Mouse (Mus musculus): ENCODE results near the gene Pole3. TPM values are rescaled to one million over a fixed set of nuclear protein-coding genes. Genes with fewer than 3 reads are reported as not detected.

Gene Pole3
- polyA plus RNA-seq, 1 experiment from 2014 or later, result 116 TPM

DNA sequence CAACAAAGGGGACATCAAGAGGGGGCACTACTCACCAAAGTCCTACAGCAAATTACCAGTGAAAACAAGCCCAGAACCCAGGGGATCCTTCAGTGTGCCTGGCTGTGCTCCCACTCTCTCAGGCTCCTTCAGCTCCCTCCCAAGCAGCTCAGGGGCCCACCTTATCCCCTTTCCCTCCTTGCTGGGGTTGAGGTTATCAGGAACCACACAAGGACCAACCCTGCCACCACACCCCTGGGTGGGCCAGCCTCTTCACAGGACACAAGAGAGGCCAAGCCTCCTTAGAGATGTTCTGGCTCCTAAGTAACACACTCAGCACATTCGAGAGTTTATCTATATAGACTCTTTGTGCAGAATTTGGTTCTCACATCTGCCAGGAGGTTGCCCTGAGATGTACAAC lies 8.3 kb downstream of the Pole3 start:
- Histone ChIP-seq H3K36me3 (peaks cover 27% of the 10 kb centered on the region), H3K9me3 (replicated peaks) (no peaks in the 10 kb centered on the region), H3K4me1 (peaks cover 41% of the 10 kb centered on the region), H3K27me3 (ENCODE audit: low read depth, poor library complexity, severe bottlenecking) (no peaks in the 10 kb centered on the region), H3K4me3 (peak overlapping the region; percentile 10; the same call in 1 of the 2 replicates), H3K27ac (0 out of 2 replicates have a peak overlapping the region, but pooled peaks have one; percentile 34)
- no peak for DNase-seq (ENCODE audit: low spot score)
- WGBS, result 90% methylated on average over 1 of the region's 1 CpGs

DNA sequence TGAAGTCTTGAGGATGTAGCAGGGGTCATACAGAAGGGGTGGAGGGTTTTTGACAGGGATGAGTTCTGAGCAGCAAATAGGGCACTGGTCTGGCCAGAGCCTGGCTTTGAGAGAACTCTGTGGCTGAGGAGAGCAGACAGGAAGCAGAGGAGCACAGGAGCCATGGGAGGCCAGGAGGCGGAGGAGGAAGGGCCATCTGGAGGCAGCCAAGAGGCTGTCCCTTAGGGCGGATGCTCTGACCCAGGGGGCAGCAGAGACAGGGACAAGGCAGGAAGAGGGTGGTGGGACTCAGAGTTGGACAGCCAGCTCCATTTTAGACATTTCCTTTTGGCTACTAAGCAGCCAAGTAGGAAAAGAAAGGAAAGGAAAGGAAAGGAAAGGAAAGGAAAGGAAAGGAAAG lies 8.8 kb downstream of the Pole3 start:
- H3K4me1 ChIP-seq, result peaks cover 41% of the 10 kb centered on the region
- 25% methylated on average over 2 of the region's 2 CpGs for WGBS

DNA sequence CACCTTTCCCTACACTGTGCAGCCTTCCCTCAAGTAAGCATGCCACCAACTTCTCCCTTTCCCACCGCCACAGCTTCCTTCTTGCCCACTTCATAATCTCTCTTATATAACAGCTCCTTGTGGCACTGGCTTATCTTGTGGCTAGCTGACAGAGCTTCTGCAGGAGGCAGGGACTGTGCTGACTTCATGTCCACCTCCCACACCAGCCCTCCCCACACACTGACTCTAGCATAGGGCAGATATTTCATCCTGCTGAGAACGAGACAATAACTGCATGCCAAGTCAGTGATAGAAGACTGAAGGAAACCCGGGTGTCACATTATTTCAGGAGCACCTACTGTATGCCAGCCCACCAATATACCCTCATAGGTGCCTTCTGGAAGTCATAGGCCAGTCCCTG lies 9.4 kb downstream of the Pole3 start:
- peak overlapping the region; percentile 9; the same call in 1 of the 2 replicates for H3K4me3 ChIP-seq

More for the DNA sequence above, 8.8 kb downstream of the Pole3 start:
- H3K4me3 ChIP-seq, result peak overlapping the region; percentile 13; the same call in 1 of the 2 replicates
- H3K27ac ChIP-seq, result peak overlapping the region; percentile 59
- H3K36me3 ChIP-seq, result peaks cover 32% of the 10 kb centered on the region
- no peak for DNase-seq (ENCODE audit: low spot score)
- H3K27me3 ChIP-seq (ENCODE audit: low read depth, poor library complexity, severe bottlenecking), result no peaks in the 10 kb centered on the region
- H3K9me3 ChIP-seq (replicated peaks), result no peaks in the 10 kb centered on the region

DNA sequence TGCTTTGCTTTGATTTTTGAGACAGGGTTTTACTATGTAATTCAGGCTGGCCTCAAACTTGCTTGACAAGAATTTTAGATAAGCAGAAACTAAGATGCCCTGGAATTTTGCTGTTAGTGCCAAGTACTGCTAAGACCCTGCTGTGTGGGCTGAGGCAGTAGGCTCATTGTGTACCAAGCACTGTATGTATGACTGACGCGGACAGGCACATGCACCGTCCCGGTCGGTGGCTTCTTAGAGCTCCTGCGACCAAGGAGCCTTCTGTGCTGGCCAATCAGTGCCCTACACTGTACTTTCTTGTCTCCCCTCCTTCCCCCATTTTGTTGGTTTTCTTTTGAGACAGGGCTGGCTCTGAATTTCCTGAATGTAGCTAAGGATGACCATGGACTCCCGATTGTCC lies 9.9 kb downstream of the Pole3 start:
- Histone ChIP-seq H3K4me1 (peaks cover 37% of the 10 kb centered on the region), H3K36me3 (peaks cover 42% of the 10 kb centered on the region), H3K4me3 (no peak overlapping the region), H3K9me3 (replicated peaks) (no peaks in the 10 kb centered on the region), H3K27me3 (ENCODE audit: low read depth, poor library complexity, severe bottlenecking) (no peaks in the 10 kb centered on the region), H3K27ac (no peak overlapping the region)
- 93% methylated on average over 7 of the region's 7 CpGs for WGBS
- DNase-seq (ENCODE audit: low spot score), result no peak

More for the DNA sequence above, 9.4 kb downstream of the Pole3 start:
- peaks cover 40% of the 10 kb centered on the region for H3K4me1 ChIP-seq
- no peak for DNase-seq (ENCODE audit: low spot score)
- H3K36me3 ChIP-seq, result peaks cover 37% of the 10 kb centered on the region
- H3K27ac ChIP-seq, result peak overlapping the region; percentile 59
- H3K27me3 ChIP-seq (ENCODE audit: low read depth, poor library complexity, severe bottlenecking), result no peaks in the 10 kb centered on the region
- 84% methylated on average over 3 of the region's 3 CpGs for WGBS
- H3K9me3 ChIP-seq (replicated peaks), result no peaks in the 10 kb centered on the region

DNA sequence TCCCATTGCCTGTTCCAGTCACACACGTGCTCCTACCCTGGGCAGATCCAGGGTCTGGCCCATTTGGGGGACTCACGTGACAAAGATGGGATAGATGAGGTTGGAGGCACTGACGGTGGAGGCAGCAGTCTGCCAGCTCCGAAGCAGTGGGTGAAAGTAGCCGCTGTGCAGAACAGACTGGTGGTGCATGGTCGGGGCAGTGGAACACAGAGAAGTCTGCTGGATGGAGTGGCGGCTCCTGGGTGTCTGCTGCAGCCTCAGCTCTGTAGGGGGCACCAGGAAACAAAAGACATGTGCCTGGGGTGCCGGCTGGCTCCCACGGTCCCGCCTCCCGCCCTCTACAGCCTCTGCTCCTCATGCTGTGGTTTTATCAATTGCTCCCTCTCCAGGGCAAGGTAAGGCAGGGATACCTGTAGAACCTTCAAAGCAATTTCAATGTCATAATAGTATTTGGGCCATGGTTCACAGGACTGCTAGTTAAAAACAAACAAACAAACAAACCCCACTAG lies 10.8 kb downstream of the Pole3 start:
- H3K36me3 ChIP-seq, result peaks cover 52% of the 10 kb centered on the region

DNA sequence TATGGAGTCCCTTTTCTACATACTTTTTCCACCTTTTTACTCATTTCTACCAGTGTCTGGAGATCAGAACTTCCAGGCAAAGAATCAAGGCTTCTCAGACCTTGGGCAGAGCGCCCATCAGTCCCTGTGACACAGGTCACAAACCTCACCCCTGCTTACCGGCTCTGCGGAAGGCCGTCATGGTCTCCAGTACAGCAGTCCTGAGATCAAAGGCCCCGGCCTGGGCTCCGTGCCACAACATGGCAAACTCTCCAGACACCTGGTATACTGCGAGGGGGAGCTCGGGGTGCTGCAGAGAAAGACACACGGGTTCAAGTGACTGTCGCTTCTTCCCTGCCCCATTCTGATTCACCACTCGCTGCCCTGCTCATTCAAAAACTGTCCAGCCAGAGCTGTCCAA lies 14.9 kb downstream of the Pole3 start:
- no peaks in the 10 kb centered on the region for H3K27me3 ChIP-seq (ENCODE audit: low read depth, poor library complexity, severe bottlenecking)
- no peaks in the 10 kb centered on the region for H3K9me3 ChIP-seq (replicated peaks)
- no peaks in the 10 kb centered on the region for H3K4me1 ChIP-seq
- H3K27ac ChIP-seq, result no peak overlapping the region
- WGBS, result 93% methylated on average over 11 of the region's 11 CpGs
- H3K36me3 ChIP-seq, result peaks cover 71% of the 10 kb centered on the region
- H3K4me3 ChIP-seq, result no peak overlapping the region
- DNase-seq (ENCODE audit: low spot score), result no peak

More for the DNA sequence above, 10.8 kb downstream of the Pole3 start:
- Histone ChIP-seq H3K9me3 (replicated peaks) (no peaks in the 10 kb centered on the region), H3K4me1 (peaks cover 35% of the 10 kb centered on the region), H3K27ac (no peak overlapping the region), H3K27me3 (ENCODE audit: low read depth, poor library complexity, severe bottlenecking) (no peaks in the 10 kb centered on the region), H3K4me3 (no peak overlapping the region)
- DNase-seq (ENCODE audit: low spot score), result no peak
- 47% methylated on average over 11 of the region's 11 CpGs for WGBS

DNA sequence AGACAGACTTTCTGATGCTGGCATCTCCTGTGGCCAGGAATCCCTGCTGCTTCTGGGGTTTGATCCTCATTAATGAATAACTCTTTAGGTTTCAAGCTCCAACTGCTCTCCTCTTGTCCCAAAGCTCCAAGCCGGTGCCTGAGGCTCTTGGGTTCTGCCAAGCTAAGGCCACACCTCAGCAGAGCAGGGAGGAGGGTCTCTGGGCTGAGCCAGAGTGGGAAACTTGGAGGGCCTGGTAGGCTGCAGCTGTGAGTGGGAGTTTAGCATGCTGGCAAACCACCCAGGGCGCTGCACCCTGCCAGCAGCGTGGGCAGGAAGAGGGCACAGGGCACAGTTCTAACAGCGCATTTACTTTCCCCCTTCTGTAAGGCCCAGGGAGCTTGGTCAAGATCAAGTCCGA lies 16.0 kb downstream of the Pole3 start:
- Histone ChIP-seq H3K4me3 (no peak overlapping the region), H3K4me1 (no peaks in the 10 kb centered on the region), H3K27ac (no peak overlapping the region), H3K9me3 (replicated peaks) (no peaks in the 10 kb centered on the region), H3K36me3 (peaks cover 67% of the 10 kb centered on the region), H3K27me3 (ENCODE audit: low read depth, poor library complexity, severe bottlenecking) (no peaks in the 10 kb centered on the region)
- WGBS, result 93% methylated on average over 5 of the region's 5 CpGs
- no peak for DNase-seq (ENCODE audit: low spot score)

DNA sequence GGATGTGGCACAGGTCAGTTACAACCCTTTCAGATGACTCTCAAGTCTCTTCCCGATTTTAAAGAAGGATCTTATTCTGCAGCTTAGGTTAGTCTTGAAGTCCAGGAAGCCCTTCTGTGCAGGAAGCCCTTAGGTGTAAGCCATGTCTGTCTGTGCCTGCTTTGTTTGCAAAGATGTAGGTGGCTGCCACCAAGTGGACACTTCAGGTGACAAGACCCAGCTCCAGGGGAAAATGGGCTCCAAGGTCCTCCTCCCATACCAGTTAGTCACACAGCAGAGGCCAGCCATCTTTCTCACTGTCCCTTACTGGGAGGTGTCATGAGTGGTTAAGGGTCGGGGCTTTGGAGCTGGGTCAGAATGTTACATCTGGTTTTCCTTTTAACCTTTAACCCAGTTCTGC lies 18.1 kb downstream of the Pole3 start:
- Histone ChIP-seq H3K27ac (no peak overlapping the region), H3K27me3 (ENCODE audit: low read depth, poor library complexity, severe bottlenecking) (no peaks in the 10 kb centered on the region), H3K4me1 (peaks cover 5% of the 10 kb centered on the region; the same call in 1 of the 2 replicates), H3K36me3 (peaks cover 46% of the 10 kb centered on the region), H3K9me3 (replicated peaks) (no peaks in the 10 kb centered on the region), H3K4me3 (no peak overlapping the region)
- DNase-seq (ENCODE audit: low spot score), result no peak
- 57% methylated on average over 2 of the region's 2 CpGs for WGBS

DNA sequence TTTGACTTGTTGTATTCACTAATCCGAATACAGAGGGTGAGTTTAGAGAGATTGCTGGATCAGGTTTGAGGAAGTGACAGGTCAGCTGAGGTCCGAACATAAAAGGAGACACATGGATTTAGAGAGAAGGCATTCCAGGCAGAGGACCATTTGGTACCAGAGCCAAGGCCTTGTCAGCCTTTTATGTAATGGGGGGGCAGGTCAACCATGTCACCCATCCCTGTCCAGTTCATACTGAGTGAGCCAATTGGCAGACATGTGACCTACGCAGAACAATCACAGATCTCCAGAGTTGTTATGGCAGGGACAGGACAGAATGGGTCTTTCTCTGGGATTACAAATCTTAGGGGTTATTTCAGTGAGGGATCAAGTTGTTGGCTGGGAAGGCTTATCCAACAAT lies 18.9 kb downstream of the Pole3 start:
- peaks cover 10% of the 10 kb centered on the region for H3K4me1 ChIP-seq
- peaks cover 38% of the 10 kb centered on the region for H3K36me3 ChIP-seq
- H3K4me3 ChIP-seq, result no peak overlapping the region
- no peak overlapping the region for H3K27ac ChIP-seq
- H3K9me3 ChIP-seq (replicated peaks), result no peaks in the 10 kb centered on the region
- DNase-seq (ENCODE audit: low spot score), result no peak
- WGBS, result 81% methylated on average over 3 of the region's 3 CpGs
- H3K27me3 ChIP-seq (ENCODE audit: low read depth, poor library complexity, severe bottlenecking), result no peaks in the 10 kb centered on the region

DNA sequence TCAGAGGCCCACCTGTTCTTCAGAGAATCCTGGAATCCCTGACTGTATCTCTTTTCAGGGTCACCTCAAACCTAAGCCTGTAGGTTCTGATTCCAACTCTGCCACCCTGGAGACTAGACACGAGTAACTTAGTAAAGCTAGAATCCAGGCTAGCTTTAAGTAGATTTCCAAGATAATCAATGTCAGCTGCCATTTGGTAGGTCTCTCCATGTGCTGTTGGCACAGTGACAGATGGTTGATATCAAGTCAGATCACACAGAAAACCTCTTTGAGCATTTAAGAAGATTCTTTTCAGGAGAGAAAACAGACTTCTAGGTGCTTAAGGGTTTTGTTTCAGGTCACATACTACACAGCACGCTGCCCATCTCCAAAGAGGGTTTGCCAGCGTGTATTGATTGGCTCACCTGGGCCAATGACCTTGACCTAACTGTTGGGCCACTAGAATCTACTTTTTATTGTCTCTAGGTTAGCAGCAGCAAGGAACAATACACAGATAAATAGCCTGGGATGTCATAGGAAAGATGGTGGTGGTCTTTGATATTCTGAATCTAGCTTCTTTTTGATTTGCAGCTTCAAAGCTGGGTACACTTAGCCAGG lies 21.4 kb downstream of the Pole3 start, which contains the start of gene Hdhd3:
Hdhd3 (minus strand) TSS at position 94 of the 597 bp plus-strand sequence.
- no peak for DNase-seq (ENCODE audit: low spot score)
- 85% methylated on average over 3 of the region's 3 CpGs for WGBS
- Histone ChIP-seq H3K4me1 (peaks cover 10% of the 10 kb centered on the region), H3K9me3 (replicated peaks) (no peaks in the 10 kb centered on the region), H3K4me3 (peak within 1 kb of the TSS; percentile 74), H3K36me3 (peaks cover 29% of the 10 kb centered on the region), H3K27me3 (ENCODE audit: low read depth, poor library complexity, severe bottlenecking) (no peaks in the 10 kb centered on the region), H3K27ac (peak within 1 kb of the TSS; percentile 85)

DNA sequence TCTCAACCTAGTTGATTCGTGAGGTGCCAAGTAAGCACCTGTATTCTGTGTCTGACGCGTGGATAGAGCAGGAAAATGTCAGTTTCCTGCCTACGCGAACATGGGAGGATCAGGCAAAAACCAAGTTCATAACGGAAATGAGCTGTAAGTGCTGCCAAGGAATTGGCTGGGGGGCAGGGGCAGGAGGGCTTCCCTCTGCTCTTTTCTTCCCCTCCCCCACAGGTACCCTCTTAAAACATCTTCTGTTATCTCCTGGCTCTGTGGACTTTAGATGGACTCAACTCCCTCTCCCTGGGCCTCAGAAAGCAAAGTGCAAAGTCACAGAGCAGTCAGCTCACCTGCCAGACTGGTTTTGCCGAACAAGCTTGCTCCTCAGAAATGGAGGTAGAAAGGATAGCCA lies 21.9 kb downstream of the Pole3 start:
- 74% methylated on average over 7 of the region's 7 CpGs for WGBS
- H3K36me3 ChIP-seq, result peaks cover 29% of the 10 kb centered on the region
- no peaks in the 10 kb centered on the region for H3K27me3 ChIP-seq (ENCODE audit: low read depth, poor library complexity, severe bottlenecking)
- DNase-seq (ENCODE audit: low spot score), result no peak
- H3K9me3 ChIP-seq (replicated peaks), result no peaks in the 10 kb centered on the region
- H3K27ac ChIP-seq, result no peak overlapping the region
- H3K4me1 ChIP-seq, result peaks cover 10% of the 10 kb centered on the region
- peak overlapping the region; percentile 74; the same call in 1 of the 2 replicates for H3K4me3 ChIP-seq

DNA sequence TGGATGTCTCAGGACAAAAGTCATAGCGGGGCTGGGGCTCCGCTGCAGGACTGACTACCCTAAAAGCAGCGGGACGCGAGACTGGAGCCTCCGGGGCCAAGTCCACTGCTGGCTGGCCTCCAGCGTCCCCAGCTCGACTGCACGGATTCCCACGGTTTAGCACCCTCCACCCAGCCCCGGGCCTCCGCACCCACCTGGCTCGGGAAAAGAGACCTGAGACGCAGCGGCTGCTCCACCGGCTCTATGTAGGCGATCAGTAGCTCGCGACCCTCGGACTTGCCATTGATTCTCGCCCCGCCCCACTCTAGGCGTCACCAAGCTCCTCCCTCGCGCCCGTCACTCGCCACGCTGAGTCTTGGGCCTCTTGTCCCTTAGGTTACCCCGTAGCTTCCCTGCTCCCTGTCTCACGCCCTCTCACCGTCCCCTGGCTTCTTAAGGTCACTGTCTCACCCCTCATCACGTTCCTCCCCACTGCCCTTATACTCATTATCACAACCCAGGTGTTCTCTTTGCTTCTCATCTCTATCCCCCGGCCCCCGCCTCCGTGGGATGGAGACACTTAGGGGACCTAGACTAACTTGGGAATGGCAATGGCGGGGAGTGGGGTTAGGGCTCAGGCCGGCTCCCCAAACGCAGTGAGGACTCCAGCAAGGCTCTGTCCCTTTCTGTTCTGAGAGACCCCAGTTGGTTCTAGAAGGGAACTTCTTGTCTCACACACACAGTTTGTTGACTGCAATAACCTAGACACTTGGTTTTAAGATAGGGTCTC lies 22.7 kb downstream of the Pole3 start:
- Histone ChIP-seq H3K27me3 (ENCODE audit: low read depth, poor library complexity, severe bottlenecking) (no peaks in the 10 kb centered on the region), H3K4me1 (peaks cover 10% of the 10 kb centered on the region), H3K27ac (peak overlapping the region; percentile 85), H3K4me3 (peak overlapping the region; percentile 74), H3K9me3 (replicated peaks) (no peaks in the 10 kb centered on the region), H3K36me3 (peaks cover 27% of the 10 kb centered on the region)
- 2% methylated on average over 38 of the region's 38 CpGs for WGBS
- peak; percentile 90 for DNase-seq (ENCODE audit: low spot score)

DNA sequence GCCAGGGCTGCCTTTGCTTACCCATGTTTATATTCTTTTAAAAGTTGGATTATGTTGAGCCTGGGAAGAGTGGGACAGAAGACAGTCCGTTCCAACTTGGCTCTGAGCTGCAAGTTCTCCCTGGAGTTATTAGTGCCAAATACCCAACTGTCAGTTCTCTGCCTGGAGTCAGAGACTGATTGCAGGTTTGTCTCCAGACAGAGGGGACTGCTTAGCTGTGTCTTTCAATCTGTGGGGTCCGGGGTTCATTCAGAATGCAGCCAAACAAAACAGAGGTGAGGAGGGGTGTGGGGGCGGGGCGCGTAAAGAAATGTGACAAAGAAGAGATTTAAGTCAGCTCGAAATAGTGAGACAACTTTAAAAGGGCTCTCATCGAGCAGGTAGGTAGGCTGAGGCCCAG lies 23.3 kb downstream of the Pole3 start:
- H3K4me1 ChIP-seq, result peaks cover 10% of the 10 kb centered on the region
- no peak for DNase-seq (ENCODE audit: low spot score)
- peak overlapping the region; percentile 85 for H3K27ac ChIP-seq
- WGBS, result 5% methylated on average over 7 of the region's 7 CpGs
- no peaks in the 10 kb centered on the region for H3K27me3 ChIP-seq (ENCODE audit: low read depth, poor library complexity, severe bottlenecking)
- peaks cover 30% of the 10 kb centered on the region for H3K36me3 ChIP-seq
- H3K9me3 ChIP-seq (replicated peaks), result no peaks in the 10 kb centered on the region
- peak overlapping the region; percentile 74 for H3K4me3 ChIP-seq
